Mouse (Mus musculus): ENCODE measurements at regions not wholly inside any gene's neighbourhood (a gene's known extent, or its start where the extent isn't known, plus 50 kb on each side); places are given as distances from the start of the nearest gene placed in this dataset.

DNA sequence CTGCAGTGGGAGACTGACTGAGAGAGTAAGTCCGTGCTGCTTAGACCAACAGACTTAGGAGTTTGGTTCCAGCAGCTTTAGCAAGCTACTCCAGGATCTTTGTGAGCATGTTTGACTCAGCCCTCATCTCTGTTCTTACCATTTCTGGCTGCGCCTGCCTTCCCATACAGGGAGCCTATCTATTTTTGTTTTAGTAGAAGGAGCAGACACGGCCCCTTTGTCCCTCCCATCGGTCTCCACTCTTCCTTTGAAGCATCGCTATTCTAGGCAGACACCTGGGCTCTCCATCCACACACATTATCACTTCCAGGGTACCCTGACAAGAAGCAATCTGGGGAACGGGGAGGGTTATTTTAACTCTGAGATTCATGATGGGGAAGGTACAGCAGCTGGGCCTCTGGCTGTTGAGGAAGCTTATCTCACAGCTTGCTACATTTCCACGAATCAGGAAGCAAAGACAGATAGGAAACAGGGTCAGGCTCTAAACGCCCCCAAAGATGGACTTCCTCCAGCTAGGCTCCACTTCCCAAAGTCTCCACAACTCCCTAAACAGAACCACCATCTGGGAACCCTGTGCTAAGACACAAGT is 203.0 kb upstream of the Nsun2 start:
- no peaks in the 10 kb centered on the region for H3K9me3 ChIP-seq (replicated peaks)
- H3K4me3 ChIP-seq, result no peak overlapping the region
- no peaks in the 10 kb centered on the region for H3K4me1 ChIP-seq
- no peak for ATAC-seq (ENCODE audit: low FRiP score)
- WGBS, result 82% methylated on average over 8 of the region's 8 CpGs
- no peaks in the 10 kb centered on the region for H3K36me3 ChIP-seq
- H3K27ac ChIP-seq, result no peak overlapping the region
- H3K27me3 ChIP-seq, result no peaks in the 10 kb centered on the region
- H3K9ac ChIP-seq, result no peak overlapping the region
- H3K4me2 ChIP-seq (replicated peaks), result no peak overlapping the region

DNA sequence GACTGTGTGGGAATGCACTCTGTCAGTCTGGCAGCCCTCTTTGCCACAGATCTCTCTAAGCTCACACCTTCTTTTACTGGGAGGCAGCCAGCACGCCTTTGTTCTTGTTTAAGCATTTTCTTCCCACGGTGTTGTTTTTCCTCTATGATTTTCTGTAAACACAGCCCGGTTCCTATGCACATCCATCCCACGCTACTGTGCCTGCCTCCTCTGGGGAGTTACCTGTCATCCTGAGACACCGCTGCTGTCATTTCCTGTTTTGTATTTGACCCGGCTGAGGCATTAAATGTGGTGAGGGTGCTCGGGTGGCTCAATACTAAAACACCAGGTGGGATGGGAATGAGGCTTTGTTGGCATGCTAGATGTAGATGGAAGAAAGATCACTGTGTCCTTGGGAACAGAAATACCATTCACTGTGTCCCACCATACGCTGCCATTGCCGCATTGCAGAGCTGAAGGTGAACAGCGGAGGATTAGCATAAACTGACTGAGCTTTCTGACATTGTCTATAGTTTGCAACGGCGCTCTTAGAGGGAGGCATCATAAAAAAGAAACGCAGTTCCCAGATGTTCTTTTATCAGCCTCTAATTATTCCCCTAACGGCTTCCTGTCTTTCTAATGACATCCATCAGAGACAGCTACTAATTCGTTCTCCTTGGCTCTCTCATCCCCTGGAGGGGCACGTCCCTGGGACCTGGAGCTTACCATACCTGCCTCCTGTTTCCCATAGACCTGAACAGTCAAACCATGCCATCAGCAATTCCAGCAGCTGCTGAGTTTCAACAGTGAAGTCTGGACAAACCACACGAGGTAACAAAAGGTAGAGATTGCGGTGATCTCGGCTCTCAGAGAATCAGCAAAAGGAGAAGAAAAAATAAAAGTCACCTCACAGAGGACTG is 201.8 kb upstream of the Nsun2 start:
- WGBS, result 66% methylated on average over 19 of the region's 19 CpGs
- H3K4me2 ChIP-seq (replicated peaks), result no peak overlapping the region
- no peak overlapping the region for H3K9ac ChIP-seq
- no peaks in the 10 kb centered on the region for H3K27me3 ChIP-seq
- H3K4me1 ChIP-seq, result no peaks in the 10 kb centered on the region
- no peak overlapping the region for H3K4me3 ChIP-seq
- no peaks in the 10 kb centered on the region for H3K36me3 ChIP-seq
- 0 out of 2 replicates have a peak overlapping the region, but pooled peaks have one; percentile 1 for H3K27ac ChIP-seq
- 0 out of 2 replicates have a peak, but pooled peaks have one; percentile 38 for ATAC-seq (ENCODE audit: low FRiP score)
- no peaks in the 10 kb centered on the region for H3K9me3 ChIP-seq (replicated peaks)

DNA sequence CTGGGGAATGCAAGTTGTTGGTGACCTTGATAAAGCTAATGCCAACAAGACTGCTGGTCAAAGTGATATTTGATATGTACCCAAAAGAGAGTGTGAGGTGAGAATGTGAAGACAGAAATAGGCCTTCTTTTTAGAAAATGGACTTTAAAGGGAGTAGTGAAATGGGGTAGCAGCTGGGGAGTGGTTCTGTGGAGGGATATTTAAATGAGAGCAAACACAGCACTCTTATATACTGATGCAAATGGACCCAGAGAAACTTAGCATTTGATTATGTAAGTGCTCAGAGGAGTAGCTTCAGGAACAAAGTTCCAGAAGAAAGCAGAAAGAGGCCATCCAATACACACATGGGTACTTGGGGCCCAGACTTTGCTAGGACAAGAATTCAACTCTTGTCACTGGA is 189.7 kb upstream of the Nsun2 start:
- H3K27ac ChIP-seq, result no peak overlapping the region
- no peaks in the 10 kb centered on the region for H3K4me1 ChIP-seq
- H3K27me3 ChIP-seq, result no peaks in the 10 kb centered on the region
- no peak overlapping the region for H3K4me2 ChIP-seq (replicated peaks)
- no peaks in the 10 kb centered on the region for H3K9me3 ChIP-seq (replicated peaks)
- no peak for ATAC-seq (ENCODE audit: low FRiP score)
- no peaks in the 10 kb centered on the region for H3K36me3 ChIP-seq
- no peak overlapping the region for H3K9ac ChIP-seq
- no peak overlapping the region for H3K4me3 ChIP-seq

DNA sequence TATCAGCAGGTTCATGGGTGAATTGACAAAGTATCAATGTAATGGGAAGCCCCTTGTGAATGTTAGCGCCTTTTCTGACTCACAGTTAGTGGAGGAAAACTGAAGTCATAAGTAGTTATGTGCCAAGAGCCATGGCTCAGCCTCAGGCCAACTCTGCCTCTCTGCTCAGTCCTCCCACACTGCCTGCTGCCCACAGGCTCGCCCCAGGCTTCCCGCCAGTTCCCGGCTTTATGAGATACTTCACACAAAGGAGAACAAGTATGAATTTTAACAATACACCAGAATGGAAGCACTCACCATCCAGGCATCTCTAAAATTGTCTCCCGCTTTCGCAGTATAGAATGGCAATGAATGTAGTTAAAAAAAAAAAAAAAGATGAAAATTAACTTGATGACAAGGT is 176.1 kb upstream of the Nsun2 start:
- no peaks in the 10 kb centered on the region for H3K27me3 ChIP-seq
- H3K9ac ChIP-seq, result no peak overlapping the region
- no peak overlapping the region for H3K4me2 ChIP-seq (replicated peaks)
- H3K4me1 ChIP-seq, result no peaks in the 10 kb centered on the region
- ATAC-seq (ENCODE audit: low FRiP score), result no peak
- no peaks in the 10 kb centered on the region for H3K36me3 ChIP-seq
- H3K4me3 ChIP-seq, result no peak overlapping the region
- H3K27ac ChIP-seq, result no peak overlapping the region
- WGBS, result 94% methylated on average over 6 of the region's 6 CpGs
- H3K9me3 ChIP-seq (replicated peaks), result no peaks in the 10 kb centered on the region

DNA sequence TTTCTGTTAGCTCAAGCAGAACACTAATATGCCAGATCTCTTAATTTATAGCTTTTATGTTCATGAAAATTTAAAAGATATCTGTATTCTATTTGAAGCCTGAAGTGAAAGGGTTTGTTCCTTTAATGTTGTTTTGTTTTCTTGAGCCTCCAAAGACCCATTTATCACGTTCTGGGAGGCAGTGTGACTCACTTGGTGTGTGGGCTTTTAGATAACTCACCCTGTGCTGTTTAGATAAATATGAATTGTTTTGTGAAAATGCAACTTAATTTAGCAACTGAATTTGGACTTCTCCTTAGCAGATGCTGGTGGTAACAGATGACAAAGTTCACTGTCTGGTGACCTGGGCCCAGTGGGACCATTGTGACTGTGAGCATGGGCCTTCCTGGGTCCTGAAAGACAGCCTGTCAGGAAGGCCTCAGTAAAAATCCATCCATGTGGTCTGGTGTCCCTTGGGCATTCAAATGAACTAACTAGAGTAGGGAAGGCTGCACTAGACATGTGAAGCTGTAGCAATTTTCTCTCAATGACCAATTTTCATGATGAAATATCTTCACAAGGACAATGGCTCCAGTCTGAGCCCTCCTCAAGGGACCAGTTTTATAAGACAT is 167.6 kb upstream of the Nsun2 start:
- H3K9ac ChIP-seq, result no peak overlapping the region
- no peak for ATAC-seq (ENCODE audit: low FRiP score)

DNA sequence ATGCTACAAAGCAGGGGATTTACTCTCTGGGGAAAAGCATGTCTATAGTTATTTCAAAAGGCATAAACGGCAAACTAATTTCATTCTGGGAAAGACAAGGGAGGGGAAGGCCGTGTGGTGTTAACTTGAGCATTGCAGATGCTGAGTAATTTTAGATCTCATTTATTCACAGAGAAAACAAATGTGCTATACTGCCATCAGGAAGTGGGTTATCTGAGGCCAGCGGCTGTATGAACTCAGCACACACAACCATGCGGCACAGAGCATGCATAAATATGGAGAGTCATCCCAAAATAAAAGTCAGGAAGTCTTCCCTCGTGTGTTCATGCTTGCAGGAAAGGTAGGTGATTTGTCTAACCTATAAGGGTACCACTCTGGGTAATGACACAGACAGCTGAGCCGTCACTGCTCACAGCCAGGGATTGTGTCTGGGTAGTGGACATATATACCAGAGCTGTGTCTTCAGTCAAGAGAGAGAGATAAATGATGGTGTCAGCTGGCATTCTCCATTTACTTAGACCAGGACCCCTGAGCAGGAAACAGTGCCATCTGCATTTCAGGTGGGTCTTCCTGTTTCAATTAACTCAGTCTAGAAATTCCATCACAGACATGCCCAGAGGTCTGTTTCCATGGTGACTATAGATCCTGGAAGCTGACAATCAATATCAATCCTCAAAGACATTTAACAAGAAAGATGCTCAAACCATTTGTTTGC is 160.3 kb upstream of the Nsun2 start:
- 83% methylated on average over 6 of the region's 6 CpGs for WGBS
- no peak for ATAC-seq (ENCODE audit: low FRiP score)
- H3K27me3 ChIP-seq, result no peaks in the 10 kb centered on the region

More for the DNA sequence above, 167.6 kb upstream of the Nsun2 start:
- Histone ChIP-seq H3K9me3 (replicated peaks) (no peaks in the 10 kb centered on the region; the same call in 1 of the 2 replicates), H3K27me3 (no peaks in the 10 kb centered on the region), H3K4me1 (no peaks in the 10 kb centered on the region), H3K4me2 (replicated peaks) (no peak overlapping the region), H3K4me3 (no peak overlapping the region), H3K27ac (no peak overlapping the region), H3K36me3 (no peaks in the 10 kb centered on the region)
- 54% methylated on average over 1 of the region's 1 CpGs for WGBS

DNA sequence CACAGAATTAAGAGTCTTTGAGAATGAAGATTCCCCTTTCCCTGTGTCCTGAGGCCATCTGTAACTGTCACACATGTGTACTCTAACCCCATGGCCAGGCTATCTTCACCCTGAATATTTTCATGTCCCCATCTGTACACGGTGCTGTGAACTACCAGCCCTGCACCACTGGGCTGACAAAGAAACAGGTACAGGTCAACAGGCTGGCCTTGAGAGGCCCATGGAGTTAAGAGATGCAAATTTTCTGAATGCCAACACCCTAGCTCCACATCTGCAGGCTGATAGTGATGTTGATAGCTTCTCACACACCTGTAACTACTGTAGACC is 159.8 kb upstream of the Nsun2 start:
- no peak for ATAC-seq (ENCODE audit: low FRiP score)
- H3K4me1 ChIP-seq, result no peaks in the 10 kb centered on the region
- H3K27me3 ChIP-seq, result no peaks in the 10 kb centered on the region
- no peak overlapping the region for H3K4me3 ChIP-seq
- H3K4me2 ChIP-seq (replicated peaks), result no peak overlapping the region
- H3K27ac ChIP-seq, result no peak overlapping the region
- H3K9ac ChIP-seq, result no peak overlapping the region
- no peaks in the 10 kb centered on the region; the same call in 1 of the 2 replicates for H3K9me3 ChIP-seq (replicated peaks)
- no peaks in the 10 kb centered on the region for H3K36me3 ChIP-seq
- WGBS, result 61% methylated on average over 1 of the region's 1 CpGs

More for the DNA sequence above, 160.3 kb upstream of the Nsun2 start:
- Histone ChIP-seq H3K27ac (no peak overlapping the region), H3K4me2 (replicated peaks) (no peak overlapping the region), H3K4me1 (no peaks in the 10 kb centered on the region), H3K36me3 (no peaks in the 10 kb centered on the region), H3K4me3 (no peak overlapping the region), H3K9me3 (replicated peaks) (no peaks in the 10 kb centered on the region; the same call in 1 of the 2 replicates), H3K9ac (no peak overlapping the region)

DNA sequence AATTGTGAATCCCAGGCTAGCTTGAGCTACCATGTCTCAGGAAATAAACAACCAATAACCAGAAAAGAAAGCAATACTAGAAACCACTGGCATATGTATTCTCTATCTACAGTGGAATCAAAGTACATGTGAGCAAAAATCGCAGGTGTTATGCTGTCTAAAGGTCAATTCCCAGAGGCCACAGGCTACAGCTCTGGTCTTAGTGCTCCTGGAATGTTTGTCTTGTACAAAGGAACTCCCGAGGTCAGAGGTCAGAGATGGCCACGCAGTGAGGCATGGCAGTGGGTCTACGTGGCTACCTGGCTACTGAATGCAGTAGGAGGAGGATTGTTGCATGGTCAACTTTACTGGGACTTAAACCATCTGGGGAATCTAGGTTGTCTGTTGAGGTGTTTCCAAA is 153.1 kb upstream of the Nsun2 start:
- H3K9me3 ChIP-seq (replicated peaks), result no peaks in the 10 kb centered on the region
- WGBS, result 70% methylated on average over 4 of the region's 4 CpGs
- ATAC-seq (ENCODE audit: low FRiP score), result no peak

DNA sequence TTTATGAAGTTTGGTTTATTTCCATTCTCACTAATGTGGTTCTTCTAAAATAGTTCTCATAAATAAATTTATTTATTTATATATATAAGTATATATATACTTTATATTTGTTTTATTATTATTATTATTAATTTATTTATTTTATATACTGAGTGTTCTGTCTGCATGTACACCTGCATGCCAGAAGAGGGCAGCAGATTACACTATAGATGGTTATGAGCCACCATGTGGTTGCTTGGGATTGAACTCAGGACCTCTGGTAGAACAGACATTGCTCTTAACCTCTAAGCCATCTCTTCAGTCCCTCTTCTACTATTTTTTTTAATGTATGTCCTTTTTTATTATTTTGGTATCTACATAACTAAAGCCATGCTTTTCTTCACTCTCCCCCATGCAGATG is 148.8 kb upstream of the Nsun2 start:
- Histone ChIP-seq H3K27ac (no peak overlapping the region), H3K4me1 (no peaks in the 10 kb centered on the region), H3K4me2 (replicated peaks) (no peak overlapping the region), H3K27me3 (no peaks in the 10 kb centered on the region), H3K9me3 (replicated peaks) (no peaks in the 10 kb centered on the region), H3K9ac (no peak overlapping the region), H3K4me3 (no peak overlapping the region), H3K36me3 (no peaks in the 10 kb centered on the region)
- no peak for ATAC-seq (ENCODE audit: low FRiP score)

More for the DNA sequence above, 153.1 kb upstream of the Nsun2 start:
- Histone ChIP-seq H3K4me2 (replicated peaks) (no peak overlapping the region), H3K27me3 (no peaks in the 10 kb centered on the region), H3K4me3 (no peak overlapping the region), H3K36me3 (no peaks in the 10 kb centered on the region), H3K27ac (no peak overlapping the region), H3K4me1 (no peaks in the 10 kb centered on the region), H3K9ac (no peak overlapping the region)

DNA sequence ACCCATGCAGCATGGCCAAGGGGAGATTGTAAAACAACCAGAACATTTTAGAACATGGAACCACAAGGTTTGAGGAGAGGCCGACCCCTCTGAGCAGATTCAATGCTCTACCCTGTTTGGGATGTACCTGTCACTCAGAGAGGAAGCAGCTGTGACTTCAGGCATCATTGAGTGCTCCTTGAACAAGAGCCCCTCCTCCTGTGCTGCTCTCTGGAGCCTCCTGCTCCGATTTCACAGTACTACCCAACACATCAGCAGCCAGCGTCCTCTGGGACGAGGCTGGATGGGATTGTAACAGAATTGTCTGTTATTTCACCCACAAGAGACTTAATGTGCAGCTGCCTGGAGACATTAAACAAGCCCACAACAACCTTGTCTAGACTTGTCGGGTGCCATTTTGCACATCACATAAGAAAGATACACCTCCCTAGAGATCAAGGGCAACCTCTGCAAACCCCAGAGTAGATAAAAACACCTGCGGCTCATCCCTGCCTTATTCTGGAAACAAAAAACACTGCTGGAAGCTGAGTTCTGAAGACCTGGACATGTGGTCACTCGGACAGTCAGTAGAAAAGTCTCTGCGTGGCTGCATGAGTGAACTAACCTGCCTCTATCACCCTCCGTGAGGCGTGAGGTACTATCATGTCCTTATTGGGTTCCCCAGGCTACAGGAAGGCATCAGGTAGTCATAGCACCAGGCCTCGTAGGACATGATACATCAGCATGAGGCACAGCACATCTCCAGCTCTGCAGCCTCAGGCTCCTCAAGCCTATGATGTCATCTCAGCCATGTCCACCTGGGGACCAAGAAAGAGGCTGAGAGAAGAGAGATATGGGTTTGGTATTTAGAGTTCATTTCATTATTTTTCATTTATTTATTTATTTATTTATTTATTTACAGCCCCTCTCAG is 140.4 kb upstream of the Nsun2 start:
- Histone ChIP-seq H3K4me1 (no peaks in the 10 kb centered on the region), H3K4me3 (no peak overlapping the region), H3K9me3 (replicated peaks) (no peaks in the 10 kb centered on the region), H3K4me2 (replicated peaks) (no peak overlapping the region), H3K36me3 (no peaks in the 10 kb centered on the region), H3K27ac (no peak overlapping the region), H3K27me3 (no peaks in the 10 kb centered on the region), H3K9ac (no peak overlapping the region)
- no peak for ATAC-seq (ENCODE audit: low FRiP score)
- 79% methylated on average over 11 of the region's 11 CpGs for WGBS

DNA sequence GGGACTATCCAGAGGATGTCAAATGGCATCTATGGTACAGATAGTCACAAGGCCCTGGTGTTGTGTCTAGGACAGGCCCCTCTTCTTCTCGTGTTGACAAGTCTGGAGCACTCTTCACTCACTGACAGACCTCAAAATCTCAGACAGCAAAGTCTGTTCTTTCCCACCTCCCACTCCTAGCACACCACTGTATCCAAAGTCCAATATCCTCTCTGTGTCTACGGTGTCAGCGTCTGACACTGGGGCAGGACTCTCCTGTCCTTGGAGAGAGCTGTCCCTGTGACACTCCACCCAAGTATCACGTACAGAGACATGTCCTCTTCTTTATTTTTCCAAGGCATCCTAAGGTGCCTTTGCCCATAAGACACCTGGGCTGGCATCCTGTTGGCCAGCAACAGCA is 139.0 kb upstream of the Nsun2 start:
- Histone ChIP-seq H3K36me3 (no peaks in the 10 kb centered on the region), H3K27ac (no peak overlapping the region), H3K4me3 (no peak overlapping the region), H3K4me1 (no peaks in the 10 kb centered on the region), H3K9ac (no peak overlapping the region), H3K9me3 (replicated peaks) (no peaks in the 10 kb centered on the region), H3K27me3 (no peaks in the 10 kb centered on the region), H3K4me2 (replicated peaks) (no peak overlapping the region)
- 83% methylated on average over 4 of the region's 4 CpGs for WGBS
- no peak for ATAC-seq (ENCODE audit: low FRiP score)

Data from hindbrain, embryonic 12.5 days (tissue).